Mouse (Mus musculus): ENCODE results near the gene Rpl21. TPM values are rescaled to one million over a fixed set of nuclear protein-coding genes. Genes with fewer than 3 reads are reported as not detected.
A peak's percentile ranks its signal among the peaks of the same experiment; 100 is the strongest.

The Rpl21 gene
- 510 and 546 TPM in 2 replicates for polyA plus RNA-seq (2015; fragmentation: Nextera tagmentation; extraction: Ambion mirVana)

- peaks cover 27% of the 10 kb centered on the region for H3K36me3 ChIP-seq (ENCODE audit: control insufficient read depth, insufficient read depth, low read length)
- H3K9ac ChIP-seq (ENCODE audit: low read length), result peak within 1 kb of the TSS; percentile 98
- under 1% methylated on average over 60 of the region's 60 CpGs for WGBS
- H3K4me2 ChIP-seq (ENCODE audit: low read depth, low read length), result peak within 1 kb of the TSS; percentile 95
- no peaks in the 10 kb centered on the region for H3K9me3 ChIP-seq (ENCODE audit: control insufficient read depth, low read length)
- H3K27ac ChIP-seq (ENCODE audit: low read length), result peak within 1 kb of the TSS; percentile 88
- H3K27me3 ChIP-seq (ENCODE audit: control insufficient read depth, insufficient read depth, low read depth, low read length), result no peaks in the 10 kb centered on the region
- peak within 1 kb of the TSS; percentile 95 for H3K4me3 ChIP-seq (ENCODE audit: low read length)
- H3K4me1 ChIP-seq (replicated peaks; ENCODE audit: control insufficient read depth, insufficient read depth, low read length), result peaks cover 16% of the 10 kb centered on the region
- ATAC-seq (ENCODE audit: low read depth), result peak; percentile 98
These were observed at the start of gene Rpl21 for GRCm38 (mm10) chr5:146832769-146833448. Gene Rpl21 (plus strand): TSS chr5:146832890.

GRCm38 (mm10) chr5:146783300-146783699 is 49.4 kb upstream of the Rpl21 start:
- Histone ChIP-seq H3K4me3 (ENCODE audit: low read length) (no peak overlapping the region), H3K4me2 (ENCODE audit: low read depth, low read length) (no peak overlapping the region), H3K9me3 (ENCODE audit: control insufficient read depth, low read length) (no peaks in the 10 kb centered on the region), H3K27ac (ENCODE audit: low read length) (no peak overlapping the region), H3K36me3 (ENCODE audit: control insufficient read depth, insufficient read depth, low read length) (no peaks in the 10 kb centered on the region), H3K4me1 (replicated peaks; ENCODE audit: control insufficient read depth, insufficient read depth, low read length) (peaks cover 31% of the 10 kb centered on the region), H3K9ac (ENCODE audit: low read length) (no peak overlapping the region), H3K27me3 (ENCODE audit: control insufficient read depth, insufficient read depth, low read depth, low read length) (no peaks in the 10 kb centered on the region)
- no peak for ATAC-seq (ENCODE audit: low read depth)
- WGBS, result 86% methylated on average over 10 of the region's 10 CpGs

- no peak overlapping the region for H3K9ac ChIP-seq (ENCODE audit: low read length)
- ATAC-seq (ENCODE audit: low read depth), result no peak
- H3K9me3 ChIP-seq (ENCODE audit: control insufficient read depth, low read length), result no peaks in the 10 kb centered on the region
- no peaks in the 10 kb centered on the region for H3K27me3 ChIP-seq (ENCODE audit: control insufficient read depth, insufficient read depth, low read depth, low read length)
- H3K27ac ChIP-seq (ENCODE audit: low read length), result no peak overlapping the region
- no peak overlapping the region for H3K4me2 ChIP-seq (ENCODE audit: low read depth, low read length)
- H3K4me1 ChIP-seq (replicated peaks; ENCODE audit: control insufficient read depth, insufficient read depth, low read length), result peaks cover 36% of the 10 kb centered on the region
- no peak overlapping the region for H3K4me3 ChIP-seq (ENCODE audit: low read length)
- H3K36me3 ChIP-seq (ENCODE audit: control insufficient read depth, insufficient read depth, low read length), result no peaks in the 10 kb centered on the region
- 86% methylated on average over 10 of the region's 10 CpGs for WGBS
These were observed 48.8 kb upstream of the Rpl21 start for GRCm38 (mm10) chr5:146783891-146784290.

- peak overlapping the region; percentile 54 for H3K27ac ChIP-seq (ENCODE audit: low read length)
- no peaks in the 10 kb centered on the region for H3K36me3 ChIP-seq (ENCODE audit: control insufficient read depth, insufficient read depth, low read length)
- peak; percentile 68 for ATAC-seq (ENCODE audit: low read depth)
- no peak overlapping the region for H3K4me2 ChIP-seq (ENCODE audit: low read depth, low read length)
- 45% methylated on average over 8 of the region's 8 CpGs for WGBS
- no peak overlapping the region for H3K9ac ChIP-seq (ENCODE audit: low read length)
- H3K27me3 ChIP-seq (ENCODE audit: control insufficient read depth, insufficient read depth, low read depth, low read length), result no peaks in the 10 kb centered on the region
- peaks cover 31% of the 10 kb centered on the region for H3K4me1 ChIP-seq (replicated peaks; ENCODE audit: control insufficient read depth, insufficient read depth, low read length)
- H3K4me3 ChIP-seq (ENCODE audit: low read length), result no peak overlapping the region
- H3K9me3 ChIP-seq (ENCODE audit: control insufficient read depth, low read length), result no peaks in the 10 kb centered on the region
These were observed 46.6 kb upstream of the Rpl21 start for GRCm38 (mm10) chr5:146786123-146786522.

- H3K4me1 ChIP-seq (replicated peaks; ENCODE audit: control insufficient read depth, insufficient read depth, low read length), result peaks cover 45% of the 10 kb centered on the region
- no peak overlapping the region for H3K27ac ChIP-seq (ENCODE audit: low read length)
- no peak for ATAC-seq (ENCODE audit: low read depth)
- no peaks in the 10 kb centered on the region for H3K9me3 ChIP-seq (ENCODE audit: control insufficient read depth, low read length)
- H3K4me3 ChIP-seq (ENCODE audit: low read length), result no peak overlapping the region
- H3K36me3 ChIP-seq (ENCODE audit: control insufficient read depth, insufficient read depth, low read length), result no peaks in the 10 kb centered on the region
- H3K4me2 ChIP-seq (ENCODE audit: low read depth, low read length), result no peak overlapping the region
- WGBS, result 53% methylated on average over 9 of the region's 9 CpGs
- H3K9ac ChIP-seq (ENCODE audit: low read length), result no peak overlapping the region
- H3K27me3 ChIP-seq (ENCODE audit: control insufficient read depth, insufficient read depth, low read depth, low read length), result no peaks in the 10 kb centered on the region
These were observed 43.3 kb upstream of the Rpl21 start for GRCm38 (mm10) chr5:146789413-146789812.

- WGBS, result 67% methylated on average over 8 of the region's 8 CpGs
- no peak for ATAC-seq (ENCODE audit: low read depth)
- H3K9me3 ChIP-seq (ENCODE audit: control insufficient read depth, low read length), result no peaks in the 10 kb centered on the region
- no peak overlapping the region for H3K9ac ChIP-seq (ENCODE audit: low read length)
- H3K27ac ChIP-seq (ENCODE audit: low read length), result no peak overlapping the region
- peaks cover 40% of the 10 kb centered on the region for H3K4me1 ChIP-seq (replicated peaks; ENCODE audit: control insufficient read depth, insufficient read depth, low read length)
- no peaks in the 10 kb centered on the region for H3K36me3 ChIP-seq (ENCODE audit: control insufficient read depth, insufficient read depth, low read length)
- H3K4me3 ChIP-seq (ENCODE audit: low read length), result no peak overlapping the region
- no peak overlapping the region for H3K4me2 ChIP-seq (ENCODE audit: low read depth, low read length)
- H3K27me3 ChIP-seq (ENCODE audit: control insufficient read depth, insufficient read depth, low read depth, low read length), result no peaks in the 10 kb centered on the region
These were observed 41.7 kb upstream of the Rpl21 start for GRCm38 (mm10) chr5:146790944-146791343.

GRCm38 (mm10) chr5:146792140-146792791 is 40.4 kb upstream of the Rpl21 start:
- no peaks in the 10 kb centered on the region for H3K9me3 ChIP-seq (ENCODE audit: control insufficient read depth, low read length)
- H3K36me3 ChIP-seq (ENCODE audit: control insufficient read depth, insufficient read depth, low read length), result no peaks in the 10 kb centered on the region
- ATAC-seq (ENCODE audit: low read depth), result no peak
- H3K4me3 ChIP-seq (ENCODE audit: low read length), result no peak overlapping the region
- H3K27ac ChIP-seq (ENCODE audit: low read length), result no peak overlapping the region
- H3K4me2 ChIP-seq (ENCODE audit: low read depth, low read length), result no peak overlapping the region
- no peaks in the 10 kb centered on the region for H3K27me3 ChIP-seq (ENCODE audit: control insufficient read depth, insufficient read depth, low read depth, low read length)
- H3K4me1 ChIP-seq (replicated peaks; ENCODE audit: control insufficient read depth, insufficient read depth, low read length), result peaks cover 40% of the 10 kb centered on the region
- H3K9ac ChIP-seq (ENCODE audit: low read length), result no peak overlapping the region
- WGBS, result 61% methylated on average over 7 of the region's 7 CpGs

GRCm38 (mm10) chr5:146793630-146794083 is 39.0 kb upstream of the Rpl21 start:
- H3K4me1 ChIP-seq (replicated peaks; ENCODE audit: control insufficient read depth, insufficient read depth, low read length), result peaks cover 35% of the 10 kb centered on the region
- peak overlapping the region; percentile 91 for H3K27ac ChIP-seq (ENCODE audit: low read length)
- no peaks in the 10 kb centered on the region for H3K9me3 ChIP-seq (ENCODE audit: control insufficient read depth, low read length)
- WGBS, result under 1% methylated on average over 18 of the region's 18 CpGs
- ATAC-seq (ENCODE audit: low read depth), result no peak
- H3K36me3 ChIP-seq (ENCODE audit: control insufficient read depth, insufficient read depth, low read length), result no peaks in the 10 kb centered on the region
- peak overlapping the region; percentile 82 for H3K4me3 ChIP-seq (ENCODE audit: low read length)
- peak overlapping the region; percentile 92 for H3K9ac ChIP-seq (ENCODE audit: low read length)
- peak overlapping the region; percentile 85 for H3K4me2 ChIP-seq (ENCODE audit: low read depth, low read length)
- no peaks in the 10 kb centered on the region for H3K27me3 ChIP-seq (ENCODE audit: control insufficient read depth, insufficient read depth, low read depth, low read length)

GRCm38 (mm10) chr5:146794084-146794852 is 38.4 kb upstream of the Rpl21 start:
- Histone ChIP-seq H3K27ac (ENCODE audit: low read length) (peak overlapping the region; percentile 91), H3K9me3 (ENCODE audit: control insufficient read depth, low read length) (no peaks in the 10 kb centered on the region), H3K36me3 (ENCODE audit: control insufficient read depth, insufficient read depth, low read length) (no peaks in the 10 kb centered on the region), H3K9ac (ENCODE audit: low read length) (peak overlapping the region; percentile 92), H3K27me3 (ENCODE audit: control insufficient read depth, insufficient read depth, low read depth, low read length) (no peaks in the 10 kb centered on the region), H3K4me3 (ENCODE audit: low read length) (peak overlapping the region; percentile 82), H3K4me1 (replicated peaks; ENCODE audit: control insufficient read depth, insufficient read depth, low read length) (peaks cover 32% of the 10 kb centered on the region), H3K4me2 (ENCODE audit: low read depth, low read length) (peak overlapping the region; percentile 85)
- WGBS, result 1% methylated on average over 52 of the region's 83 CpGs
- peak; percentile 54 for ATAC-seq (ENCODE audit: low read depth)

All from lung, embryonic 16.5 days (tissue).